Comparison of ENCODE assay signal across 19 mouse cellular contexts in genomic region chr11:35361071-35361470, GRCm38 (mm10).
"Had no signal": no experiment of that assay in that cellular context is flagged by ENCODE, and none has a peak within 500 bp of the region (broad histone marks: within the 10 kb centered on the region; RNA-seq: fewer than 3 reads in every experiment).

No protein-coding gene starts in this region.

- H3K27ac ChIP-seq: hindbrain, embryonic 15.5 days; kidney, embryonic 15.5 days; limb, embryonic 10.5 days; limb, embryonic 13.5 days; liver, embryonic 12.5 days; liver, embryonic 15.5 days; lung, embryonic 15.5 days; stomach, embryonic 15.5 days had no signal

- H3K9me3 ChIP-seq: hindbrain, embryonic 15.5 days; kidney, embryonic 15.5 days; limb, embryonic 10.5 days; liver, embryonic 12.5 days; liver, embryonic 15.5 days; lung, embryonic 15.5 days; stomach, embryonic 15.5 days had no signal

- H3K4me2 ChIP-seq: hindbrain, embryonic 15.5 days; kidney, embryonic 15.5 days; limb, embryonic 13.5 days; liver, embryonic 12.5 days; liver, embryonic 15.5 days; lung, embryonic 15.5 days; midbrain, embryonic 11.5 days; stomach, embryonic 15.5 days had no signal

- H3K4me3 ChIP-seq: hindbrain, embryonic 15.5 days; kidney, embryonic 15.5 days; limb, embryonic 10.5 days; limb, embryonic 13.5 days; liver, embryonic 12.5 days; liver, embryonic 15.5 days; lung, embryonic 15.5 days; stomach, embryonic 15.5 days had no signal

- ATAC-seq: liver, embryonic 12.5 days had no signal

- H3K27me3 ChIP-seq: kidney, embryonic 15.5 days; limb, embryonic 13.5 days; liver, embryonic 15.5 days; lung, embryonic 15.5 days; stomach, embryonic 15.5 days had no signal

- H3K36me3 ChIP-seq: hindbrain, embryonic 15.5 days; kidney, embryonic 15.5 days; limb, embryonic 13.5 days; liver, embryonic 12.5 days; liver, embryonic 15.5 days; lung, embryonic 15.5 days; stomach, embryonic 15.5 days had no signal

- H3K9ac ChIP-seq: hindbrain, embryonic 15.5 days; kidney, embryonic 15.5 days; limb, embryonic 13.5 days; liver, embryonic 12.5 days; liver, embryonic 15.5 days; lung, embryonic 15.5 days; stomach, embryonic 15.5 days had no signal

- DNase-seq: kidney, adult 11 months; kidney, adult 8-10 months; kidney, postnatal 10 days; kidney, postnatal 36 days; liver; lung, adult 18-20 months; lung, postnatal 10 days; lung, postnatal 36 days; spleen, adult 18-20 months; thymus, postnatal 25 days had no signal

- H3K4me1 ChIP-seq: liver, embryonic 12.5 days; liver, embryonic 15.5 days; stomach, embryonic 15.5 days had no signal
